Mouse (Mus musculus) heart, postnatal 4 days (tissue): ENCODE data around the gene Cbx7. TPM values are rescaled to one million over a fixed set of nuclear protein-coding genes. Genes with fewer than 3 reads are reported as not detected.

ENCODE experiments used
- DNase-seq: peaks from one replicate; pipeline ENCODE4 v3.0.0; 2021
- total RNA-seq, 2 experiments: library from RNA; stranded (reverse); gene quantifications; 2 replicates each; pipeline ENCODE4 v1.2.3; 2021

The Cbx7 gene
- 1 to 10 TPM; 1.7 to 2.0 TPM for total RNA-seq

GRCm38 (mm10) chr15:79970940-79971339 is at the start of gene Cbx7:
TSS of gene Cbx7 (minus strand) at chr15:79971119.
- no peak for DNase-seq

- DNase-seq: no peak
Observed at GRCm38 (mm10) chr15:80020516-80020915, 49.6 kb upstream of the Cbx7 start.

GRCm38 (mm10) chr15:80019625-80020024 is 48.7 kb upstream of the Cbx7 start:
- DNase-seq: no peak

DNA sequence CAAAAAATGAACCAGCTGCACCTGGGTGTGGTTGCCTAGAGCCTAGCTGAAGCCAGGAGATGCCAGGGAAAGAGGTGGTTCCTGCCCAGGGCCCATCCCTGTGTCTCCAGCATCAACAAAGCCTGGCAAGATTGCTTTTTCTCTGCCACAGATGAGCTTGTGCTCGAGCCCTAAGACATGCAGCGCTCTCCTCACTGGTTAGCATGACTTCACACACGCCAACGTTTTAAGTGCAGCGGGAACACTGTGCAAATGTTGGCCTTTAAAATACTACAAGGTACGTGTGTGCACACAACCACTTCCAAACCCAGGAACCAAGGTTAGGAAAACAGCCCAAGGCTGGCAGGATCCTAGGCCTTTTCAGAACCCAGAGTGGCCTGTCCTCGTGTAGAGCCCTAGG is 48.3 kb upstream of the Cbx7 start:
- no peak for DNase-seq

- DNase-seq: no peak
Observed at GRCm38 (mm10) chr15:80016563-80017301, 45.8 kb upstream of the Cbx7 start.

DNA sequence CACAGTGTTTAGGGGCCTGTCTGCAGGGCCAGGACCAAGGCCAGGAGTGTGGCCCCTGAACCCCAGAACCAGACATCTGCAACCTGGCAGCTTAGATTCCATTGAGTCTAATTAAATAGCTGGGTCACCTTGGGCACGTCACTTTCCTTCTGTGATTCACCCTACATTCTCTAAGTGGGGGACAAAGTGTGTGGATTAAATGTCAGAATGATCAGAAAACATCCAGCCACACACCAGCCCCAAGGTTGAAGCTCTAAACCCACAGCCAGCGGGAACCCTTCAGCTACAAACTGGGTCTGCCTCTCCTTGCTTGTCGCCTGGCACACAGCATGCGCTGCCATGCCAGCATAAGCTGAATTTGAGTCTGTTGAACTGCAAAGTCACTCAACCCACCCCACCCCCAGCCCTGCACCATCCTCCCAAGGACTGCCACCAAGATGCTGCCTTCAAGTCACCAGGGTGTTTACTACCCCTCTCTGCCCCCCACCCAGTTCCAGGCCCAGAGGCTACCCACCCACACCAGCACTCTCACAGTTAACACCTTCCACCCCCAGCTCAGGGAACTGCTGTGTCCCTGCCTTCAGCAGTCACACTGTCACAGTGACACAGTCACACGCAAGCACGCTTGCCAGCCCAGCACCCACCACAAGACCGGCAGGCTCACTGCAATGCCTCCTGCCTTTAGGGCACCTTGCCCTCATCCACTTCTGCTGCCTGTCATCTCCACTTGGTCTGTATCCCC is 44.5 kb upstream of the Cbx7 start:
- DNase-seq: no peak

DNA sequence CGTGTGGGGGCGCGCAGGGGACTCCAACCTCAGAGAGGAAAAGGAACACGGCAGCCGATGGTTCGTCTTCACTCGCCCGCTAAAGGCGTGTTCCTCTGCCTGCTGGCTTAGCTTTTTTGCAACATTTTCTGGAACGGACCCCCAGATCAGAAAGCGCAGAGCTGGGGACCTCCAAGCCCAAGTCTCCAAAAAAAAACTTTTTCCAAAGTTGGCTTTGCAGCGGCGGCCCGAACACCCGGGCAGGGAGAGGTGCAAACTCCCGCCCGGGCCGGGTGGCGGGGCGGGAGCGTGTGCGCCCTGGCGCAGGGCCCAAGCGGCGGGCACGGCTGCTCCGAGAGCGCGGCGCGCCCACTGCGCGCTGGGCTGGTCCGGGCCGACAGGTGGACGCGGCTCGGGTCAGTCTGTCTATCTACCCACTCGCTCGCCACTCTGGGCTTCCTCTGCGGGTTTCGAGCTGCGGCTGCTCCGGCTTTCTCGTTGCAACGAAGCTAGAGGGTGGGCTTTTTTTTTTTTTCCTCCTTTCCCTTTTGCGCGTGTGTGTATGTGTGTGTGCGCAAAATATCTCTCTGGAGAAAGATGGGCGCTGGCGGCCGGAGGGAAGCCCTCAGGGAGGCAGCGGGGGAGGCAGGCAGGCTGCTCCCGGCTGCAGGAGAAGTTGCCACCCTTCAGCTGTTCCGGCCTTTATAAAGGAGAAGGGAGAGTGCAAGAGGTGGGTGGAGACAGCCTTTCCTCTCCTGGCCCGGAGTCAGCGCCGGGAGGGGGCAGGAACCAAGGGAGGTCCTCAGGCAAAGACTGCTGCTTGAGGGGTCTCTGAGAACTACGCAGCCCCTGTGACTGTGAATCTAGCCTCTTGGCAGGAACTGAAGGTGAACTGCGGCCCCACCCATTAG is 43.6 kb upstream of the Cbx7 start, which contains the start of gene Pdgfb:
TSS of gene Pdgfb (minus strand) at position 657 of the 890 bp plus-strand sequence.
- peak; percentile 76 for DNase-seq

DNA sequence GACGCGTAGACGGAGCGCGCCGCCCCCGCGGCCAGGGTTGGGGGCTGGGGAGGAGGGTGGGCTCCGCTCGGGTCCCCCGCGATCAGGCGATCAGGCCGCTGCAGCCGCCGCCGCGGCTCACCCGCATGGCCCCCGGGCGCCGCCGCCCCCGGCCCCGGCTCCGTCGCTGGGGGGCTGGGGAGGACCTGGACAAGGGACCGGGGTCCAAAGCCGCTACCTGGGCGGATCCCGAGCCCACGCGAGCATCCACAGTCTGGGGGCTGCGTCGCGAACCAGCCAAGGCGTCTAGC is 43.1 kb upstream of the Cbx7 start:
- no peak for DNase-seq

DNA sequence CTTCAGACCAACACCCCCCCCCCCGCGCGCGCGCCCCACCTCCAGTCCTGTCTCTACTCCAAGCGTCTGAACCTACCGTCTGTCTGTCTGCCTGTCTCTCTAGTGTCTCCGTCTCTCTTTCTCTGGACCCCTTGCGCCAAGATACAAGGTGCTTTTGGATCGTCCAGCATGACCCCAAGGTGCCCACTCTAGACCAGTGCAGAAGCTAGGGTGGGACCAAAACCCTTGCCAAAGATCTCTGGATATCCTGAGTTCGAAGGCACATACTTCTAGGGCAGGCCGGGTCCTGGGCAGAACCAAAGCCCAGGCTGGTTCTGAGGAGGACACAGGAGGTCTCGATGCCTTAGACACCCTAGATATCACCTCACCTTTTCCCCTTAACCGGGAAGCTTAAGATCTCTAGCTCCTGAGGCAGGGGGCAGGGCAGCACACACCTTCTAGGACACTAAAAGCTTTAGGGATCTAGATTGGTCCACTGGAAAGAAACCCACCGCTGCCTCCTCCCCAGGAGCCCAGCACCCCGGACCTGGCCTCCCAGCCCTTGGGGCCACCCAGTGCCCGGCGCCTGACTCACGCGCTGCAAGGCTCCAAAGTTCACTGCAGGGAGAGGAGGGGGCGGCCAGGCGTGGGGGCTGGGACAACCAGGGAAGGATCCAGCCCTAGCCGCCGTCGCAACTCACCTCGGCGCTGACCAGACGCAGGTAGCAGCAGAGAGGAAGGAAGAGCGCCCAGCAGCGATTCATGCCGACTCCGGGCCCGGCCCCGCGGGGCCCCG is 42.5 kb upstream of the Cbx7 start:
- DNase-seq: no peak

- DNase-seq: peak; percentile 60
Observed at GRCm38 (mm10) chr15:80012527-80013201, 41.7 kb upstream of the Cbx7 start.

DNA sequence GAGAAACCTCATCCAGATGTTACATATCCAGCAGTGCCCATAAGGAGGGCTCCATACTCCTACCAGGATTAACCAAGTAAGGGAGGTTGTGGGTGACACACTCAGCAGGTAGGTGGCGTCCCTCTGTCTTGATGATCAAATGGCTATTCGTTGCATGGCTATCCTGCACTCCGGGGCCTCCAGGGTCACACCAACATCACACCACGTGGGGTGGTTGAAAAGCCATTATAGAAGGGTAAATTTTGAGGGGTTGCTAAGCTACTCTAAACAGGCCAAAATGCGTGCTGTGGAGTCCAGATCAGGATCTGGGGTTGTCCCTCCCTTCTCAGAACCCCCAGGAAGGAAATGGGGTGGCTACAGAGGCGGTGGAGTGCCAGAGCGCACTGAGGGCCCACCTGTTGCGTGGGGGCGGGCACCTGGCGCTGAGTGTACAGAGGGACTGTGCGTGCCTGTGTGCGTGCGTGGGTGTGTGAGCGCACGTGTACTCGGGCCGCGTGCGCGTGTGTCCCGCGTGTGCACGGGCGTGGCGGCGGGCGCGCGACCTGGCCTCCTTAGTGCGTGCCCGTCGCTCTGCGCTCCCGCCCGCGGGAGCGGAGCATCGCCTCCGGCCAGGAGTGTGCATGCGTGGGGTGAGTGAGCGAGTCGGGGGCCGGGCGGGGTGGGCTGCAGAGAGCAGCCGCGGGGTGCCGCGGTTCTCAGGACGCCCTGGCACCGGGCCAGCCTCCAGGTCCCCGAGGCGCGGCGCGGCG is 41.0 kb upstream of the Cbx7 start:
- peak; percentile 49 for DNase-seq

GRCm38 (mm10) chr15:80011194-80011593 is 40.3 kb upstream of the Cbx7 start:
- DNase-seq: no peak

DNA sequence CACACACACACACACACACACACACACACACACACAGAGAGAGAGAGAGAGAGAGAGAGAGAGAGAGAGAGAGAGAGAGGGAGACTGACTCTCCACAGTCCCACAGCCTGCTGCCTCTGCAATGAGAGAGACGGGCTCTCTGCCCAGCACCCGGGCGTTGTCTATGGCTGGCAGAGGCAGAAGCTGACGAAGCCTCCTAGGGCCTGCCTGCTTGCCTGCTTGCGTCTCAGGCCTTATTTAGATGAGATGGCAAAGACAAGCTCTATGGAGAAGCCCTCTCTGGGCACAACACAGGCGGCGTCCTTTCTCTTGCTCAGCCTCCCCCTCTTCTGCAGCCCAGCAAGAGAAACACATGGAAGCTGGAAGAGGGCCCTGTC is 39.3 kb upstream of the Cbx7 start:
- DNase-seq: peak; percentile 54

DNA sequence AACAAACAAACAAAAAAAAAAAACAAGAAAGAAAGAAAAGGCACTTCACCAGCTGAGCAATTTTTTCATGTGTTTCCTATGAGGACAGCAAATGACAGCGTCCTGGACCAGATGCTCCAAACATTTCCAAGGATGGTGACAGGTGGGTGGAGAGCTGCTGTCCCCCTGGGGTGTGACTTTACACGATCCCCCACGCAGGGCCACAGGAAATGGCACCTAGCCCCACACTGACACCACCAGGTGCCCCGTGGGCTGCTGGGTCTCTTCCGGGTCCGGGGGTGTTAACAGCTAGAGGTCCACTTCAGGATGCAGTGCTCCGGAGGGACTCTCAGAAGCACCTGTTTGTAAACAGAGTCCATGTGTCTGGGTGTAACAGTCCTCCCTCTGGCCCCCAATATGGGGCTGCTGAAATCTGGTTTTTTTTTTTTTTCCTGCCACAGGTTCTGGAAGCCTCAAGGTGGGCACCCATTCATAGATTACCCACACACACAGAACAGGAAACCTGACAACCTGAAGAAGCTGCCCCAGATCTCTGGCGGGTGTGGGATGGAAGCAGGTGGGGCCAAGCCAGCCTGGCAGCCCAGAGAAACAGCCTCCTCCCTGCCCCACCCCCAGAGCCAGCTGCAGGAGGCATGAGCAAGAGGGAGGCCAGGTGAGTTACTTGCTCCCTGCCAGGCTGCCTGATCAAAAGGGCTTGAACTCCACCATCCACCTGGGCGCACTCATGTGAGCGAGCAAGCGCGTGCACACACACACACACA is 38.7 kb upstream of the Cbx7 start:
- DNase-seq: no peak

DNA sequence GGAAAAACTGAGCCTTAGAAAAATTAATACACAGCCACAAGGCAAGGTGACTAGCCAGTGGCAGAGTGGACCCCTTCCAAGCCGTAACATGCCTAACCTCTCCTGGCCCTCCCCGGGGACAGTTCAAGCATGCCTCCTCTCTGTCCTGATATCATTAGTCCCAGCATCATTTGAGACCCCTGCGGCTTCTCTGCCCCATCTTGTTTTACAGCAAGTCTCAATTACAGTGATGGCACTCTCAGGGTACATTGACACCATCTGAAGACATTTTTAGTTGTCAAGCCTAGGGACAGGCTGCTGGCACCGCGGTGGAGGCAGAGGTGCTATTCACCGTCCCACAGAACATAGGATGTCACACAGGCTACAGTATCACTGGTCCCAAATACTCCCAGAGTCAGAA is 37.5 kb upstream of the Cbx7 start:
- DNase-seq: no peak

GRCm38 (mm10) chr15:80006156-80006555 is 35.2 kb upstream of the Cbx7 start:
- peak; percentile 87 for DNase-seq

DNA sequence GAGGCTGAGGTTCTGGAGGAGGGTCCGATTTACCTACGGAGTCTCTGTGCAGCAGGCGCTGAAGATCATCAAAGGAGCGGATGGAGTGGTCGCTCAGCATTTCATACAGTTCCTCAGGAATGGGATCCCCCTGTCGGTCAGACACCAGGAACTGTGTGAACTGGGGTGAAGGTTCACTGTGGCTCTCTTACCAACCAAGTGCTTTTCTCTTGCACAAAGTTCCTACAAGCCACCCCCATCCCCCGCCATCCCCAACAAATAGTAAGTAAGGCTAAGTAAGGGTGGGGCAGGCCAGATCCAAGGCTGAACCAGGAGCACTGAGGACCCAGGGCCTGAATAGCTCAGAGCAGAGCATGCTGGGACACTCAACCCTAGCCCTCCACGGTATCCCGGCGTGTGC is 34.5 kb upstream of the Cbx7 start:
- DNase-seq: no peak

- DNase-seq: peak; percentile 85
Observed at GRCm38 (mm10) chr15:80004644-80005340, 33.9 kb upstream of the Cbx7 start.

GRCm38 (mm10) chr15:80003581-80003980 is 32.7 kb upstream of the Cbx7 start:
- no peak for DNase-seq

DNA sequence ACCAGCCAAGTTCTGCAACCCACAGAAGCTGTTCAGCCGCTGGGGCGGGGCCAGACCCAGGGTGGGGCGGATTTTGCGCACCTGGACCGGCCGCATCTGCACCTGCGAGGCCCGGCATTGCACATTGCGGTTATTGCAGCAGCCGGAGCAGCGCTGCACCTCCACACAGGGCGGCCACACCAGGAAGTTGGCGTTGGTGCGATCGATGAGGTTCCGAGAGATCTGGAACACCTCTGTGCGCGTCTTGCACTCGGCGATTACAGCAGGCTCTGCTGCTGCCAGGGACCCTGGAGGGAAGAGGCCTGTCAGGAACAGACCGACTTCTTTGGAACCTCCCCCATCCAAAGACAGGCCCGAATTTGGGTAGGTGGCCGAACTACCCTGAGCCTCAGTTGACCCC is 30.7 kb upstream of the Cbx7 start:
- DNase-seq: no peak
